Mouse (Mus musculus): ENCODE data around the gene Plk3. TPM values are rescaled to one million over a fixed set of nuclear protein-coding genes. Genes with fewer than 3 reads are reported as not detected.

The Plk3 gene
- polyA plus RNA-seq, 1 experiment from 2014 or later: 5.6 TPM

GRCm38 (mm10) chr4:117145248-117145647, 11.5 kb upstream of the Plk3 start:
- Histone ChIP-seq H3K4me2 (ENCODE audit: low read depth, low read length) (no peak overlapping the region), H3K27ac (replicated peaks; ENCODE audit: low read depth, low read length) (no peak overlapping the region), H3K36me3 (ENCODE audit: control insufficient read depth, insufficient read depth, low read length) (peaks cover 7% of the 10 kb centered on the region), H3K27me3 (replicated peaks; ENCODE audit: control insufficient read depth, insufficient read depth, low read length) (no peaks in the 10 kb centered on the region), H3K9ac (ENCODE audit: low read depth, low read length) (no peak overlapping the region), H3K4me1 (ENCODE audit: control insufficient read depth, insufficient read depth, low read length) (no peaks in the 10 kb centered on the region), H3K4me3 (ENCODE audit: low read depth, low read length) (no peak overlapping the region), H3K9me3 (ENCODE audit: control insufficient read depth, low read length) (no peaks in the 10 kb centered on the region)
- DNase-seq (ENCODE audit: low spot score) (no peak), ATAC-seq (ENCODE audit: low read depth) (no peak)
- 89% methylated on average over 13 of the region's 13 CpGs for WGBS

DNA sequence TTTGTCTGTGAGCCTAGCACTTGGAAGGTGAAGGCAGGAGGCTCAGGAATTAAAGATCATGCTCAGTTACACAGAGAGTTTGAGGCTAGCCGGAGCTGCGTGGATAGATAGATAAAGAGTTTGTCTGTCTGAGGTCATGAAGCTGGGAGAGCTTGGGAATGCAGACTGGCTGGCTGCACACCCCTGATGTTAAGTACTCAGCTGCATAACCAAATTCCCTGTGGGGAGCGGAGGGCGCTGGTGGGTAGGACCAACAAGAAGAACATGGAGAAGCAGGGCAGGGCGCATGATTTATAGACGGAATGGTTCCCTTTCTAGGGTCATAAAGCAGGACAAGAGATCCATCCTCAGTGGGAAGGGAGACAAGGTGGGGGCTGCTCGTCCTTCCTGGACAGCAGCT, 9.3 kb upstream of the Plk3 start:
- no peaks in the 10 kb centered on the region for H3K9me3 ChIP-seq (ENCODE audit: control insufficient read depth, low read length)
- ATAC-seq (ENCODE audit: low read depth) (no peak), DNase-seq (ENCODE audit: low spot score) (no peak)
- H3K4me1 ChIP-seq (ENCODE audit: control insufficient read depth, insufficient read depth, low read length): no peaks in the 10 kb centered on the region
- H3K4me2 ChIP-seq (ENCODE audit: low read depth, low read length): no peak overlapping the region
- H3K27ac ChIP-seq (replicated peaks; ENCODE audit: low read depth, low read length): no peak overlapping the region
- H3K9ac ChIP-seq (ENCODE audit: low read depth, low read length): no peak overlapping the region; the same call in 1 of the 2 replicates
- 64% methylated on average over 7 of the region's 7 CpGs for WGBS
- H3K27me3 ChIP-seq (replicated peaks; ENCODE audit: control insufficient read depth, insufficient read depth, low read length): no peaks in the 10 kb centered on the region
- no peak overlapping the region for H3K4me3 ChIP-seq (ENCODE audit: low read depth, low read length)
- no peaks in the 10 kb centered on the region for H3K36me3 ChIP-seq (ENCODE audit: control insufficient read depth, insufficient read depth, low read length)

GRCm38 (mm10) chr4:117140613-117141012, 6.8 kb upstream of the Plk3 start:
- H3K36me3 ChIP-seq (ENCODE audit: control insufficient read depth, insufficient read depth, low read length): no peaks in the 10 kb centered on the region
- ATAC-seq (ENCODE audit: low read depth) (no peak), DNase-seq (ENCODE audit: low spot score) (peak; percentile 47)
- H3K4me1 ChIP-seq (ENCODE audit: control insufficient read depth, insufficient read depth, low read length): no peaks in the 10 kb centered on the region
- 35% methylated on average over 4 of the region's 4 CpGs for WGBS
- no peak overlapping the region for H3K4me3 ChIP-seq (ENCODE audit: low read depth, low read length)
- H3K4me2 ChIP-seq (ENCODE audit: low read depth, low read length): no peak overlapping the region
- H3K27me3 ChIP-seq (replicated peaks; ENCODE audit: control insufficient read depth, insufficient read depth, low read length): no peaks in the 10 kb centered on the region
- H3K9me3 ChIP-seq (ENCODE audit: control insufficient read depth, low read length): no peaks in the 10 kb centered on the region
- no peak overlapping the region for H3K27ac ChIP-seq (replicated peaks; ENCODE audit: low read depth, low read length)
- no peak overlapping the region for H3K9ac ChIP-seq (ENCODE audit: low read depth, low read length)

DNA sequence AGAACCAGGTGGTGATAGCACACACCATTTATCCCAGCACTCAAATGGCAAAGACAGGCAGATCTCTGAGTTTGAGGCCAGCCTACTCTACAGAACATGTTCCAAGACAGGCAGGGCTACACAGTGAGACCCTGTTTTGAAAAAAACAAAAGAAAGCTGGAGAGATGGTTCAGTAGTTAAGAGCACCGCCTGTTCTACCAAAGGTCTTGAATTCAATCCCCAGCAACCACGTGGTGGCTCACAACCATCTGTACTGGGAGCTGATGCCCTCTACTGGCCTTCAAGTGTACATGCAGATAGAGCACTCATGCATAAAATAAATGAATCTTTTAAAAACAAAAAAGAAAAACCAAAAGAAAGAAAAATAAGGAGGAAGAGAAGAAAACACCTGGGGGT, 5.5 kb upstream of the Plk3 start:
- Histone ChIP-seq H3K27ac (replicated peaks; ENCODE audit: low read depth, low read length) (no peak overlapping the region), H3K4me3 (ENCODE audit: low read depth, low read length) (no peak overlapping the region), H3K9ac (ENCODE audit: low read depth, low read length) (no peak overlapping the region), H3K9me3 (ENCODE audit: control insufficient read depth, low read length) (no peaks in the 10 kb centered on the region), H3K4me2 (ENCODE audit: low read depth, low read length) (no peak overlapping the region), H3K4me1 (ENCODE audit: control insufficient read depth, insufficient read depth, low read length) (no peaks in the 10 kb centered on the region), H3K27me3 (replicated peaks; ENCODE audit: control insufficient read depth, insufficient read depth, low read length) (no peaks in the 10 kb centered on the region), H3K36me3 (ENCODE audit: control insufficient read depth, insufficient read depth, low read length) (no peaks in the 10 kb centered on the region)
- DNase-seq (ENCODE audit: low spot score) (peak; percentile 66), ATAC-seq (ENCODE audit: low read depth) (no peak)
- 5% methylated on average over 2 of the region's 2 CpGs for WGBS

DNA sequence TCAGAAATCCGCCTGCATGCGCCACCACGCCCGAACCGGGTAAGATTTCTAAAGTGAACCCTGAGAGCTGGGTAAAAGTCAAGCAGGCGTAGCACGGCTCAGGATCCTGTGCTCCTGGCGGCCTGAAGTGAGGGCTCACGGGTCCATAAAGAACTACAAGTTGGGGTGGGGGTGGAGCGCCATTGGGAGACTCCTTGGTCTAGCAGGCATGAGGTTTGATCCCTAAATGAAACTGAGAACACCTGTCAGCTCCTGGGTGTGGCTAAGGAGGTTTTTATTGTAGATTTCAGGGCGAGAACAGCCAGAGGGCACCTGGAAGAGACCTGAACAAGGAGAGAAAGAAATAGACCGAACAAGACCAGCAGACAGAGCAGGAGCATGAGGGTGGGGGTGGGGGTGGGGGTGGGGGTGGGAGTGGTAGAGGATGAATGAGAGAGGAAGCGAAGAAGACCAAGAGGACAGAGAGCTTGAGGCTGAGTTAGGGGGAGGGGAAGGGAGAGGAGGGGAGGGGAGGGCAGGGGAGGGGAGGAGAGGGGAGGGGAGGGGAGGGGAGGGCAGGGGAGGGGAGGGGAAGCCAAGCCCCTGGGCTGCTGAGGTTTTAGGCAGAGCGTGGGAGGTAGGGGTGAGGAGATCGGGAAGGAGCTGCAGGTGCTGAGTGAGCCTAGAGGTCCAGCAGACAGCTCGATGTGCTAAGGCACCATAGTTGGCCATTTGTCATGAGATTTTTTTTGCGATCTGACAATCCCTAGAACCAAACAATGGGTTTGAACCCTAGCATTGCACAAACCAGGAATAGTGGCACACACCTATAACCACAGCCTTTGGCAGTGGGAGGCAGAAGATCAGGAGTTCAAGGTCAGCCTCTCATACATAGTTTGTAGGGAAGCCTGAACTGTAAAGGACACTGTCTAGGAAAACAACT, 4.8 kb upstream of the Plk3 start:
- WGBS: 73% methylated on average over 16 of the region's 17 CpGs
- Histone ChIP-seq H3K9ac (ENCODE audit: low read depth, low read length) (no peak overlapping the region), H3K27ac (replicated peaks; ENCODE audit: low read depth, low read length) (no peak overlapping the region), H3K27me3 (replicated peaks; ENCODE audit: control insufficient read depth, insufficient read depth, low read length) (no peaks in the 10 kb centered on the region), H3K4me1 (ENCODE audit: control insufficient read depth, insufficient read depth, low read length) (no peaks in the 10 kb centered on the region), H3K4me2 (ENCODE audit: low read depth, low read length) (no peak overlapping the region), H3K9me3 (ENCODE audit: control insufficient read depth, low read length) (no peaks in the 10 kb centered on the region), H3K4me3 (ENCODE audit: low read depth, low read length) (no peak overlapping the region), H3K36me3 (ENCODE audit: control insufficient read depth, insufficient read depth, low read length) (no peaks in the 10 kb centered on the region)
- ATAC-seq (ENCODE audit: low read depth) (no peak), DNase-seq (ENCODE audit: low spot score) (no peak)

DNA sequence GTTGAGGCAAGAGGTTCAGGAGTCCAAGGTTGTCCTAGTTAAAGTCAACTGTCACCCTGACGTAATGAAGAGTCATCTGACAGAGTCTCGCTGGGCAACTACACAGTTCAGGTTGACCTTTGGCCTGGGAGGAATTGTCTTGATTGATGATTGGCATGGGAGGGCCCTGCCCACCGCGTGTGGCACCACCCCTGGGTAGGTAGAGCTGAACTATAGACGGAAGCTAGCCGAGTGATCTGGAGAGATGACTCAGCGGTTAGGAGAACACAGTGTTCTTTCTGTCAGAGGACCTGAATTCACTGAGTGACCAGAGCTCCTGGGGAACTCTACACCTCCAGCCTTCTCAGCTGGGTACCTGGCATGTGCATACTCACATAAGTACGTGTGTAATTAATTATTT, 2.3 kb upstream of the Plk3 start:
- H3K4me2 ChIP-seq (ENCODE audit: low read depth, low read length): no peak overlapping the region
- H3K27me3 ChIP-seq (replicated peaks; ENCODE audit: control insufficient read depth, insufficient read depth, low read length): peaks cover 20% of the 10 kb centered on the region
- 23% methylated on average over 8 of the region's 8 CpGs for WGBS
- ATAC-seq (ENCODE audit: low read depth) (no peak), DNase-seq (ENCODE audit: low spot score) (no peak)
- peaks cover 4% of the 10 kb centered on the region; the same call in 1 of the 2 replicates for H3K36me3 ChIP-seq (ENCODE audit: control insufficient read depth, insufficient read depth, low read length)
- no peak overlapping the region for H3K9ac ChIP-seq (ENCODE audit: low read depth, low read length)
- H3K27ac ChIP-seq (replicated peaks; ENCODE audit: low read depth, low read length): no peak overlapping the region
- no peaks in the 10 kb centered on the region for H3K9me3 ChIP-seq (ENCODE audit: control insufficient read depth, low read length)
- peaks cover 4% of the 10 kb centered on the region; the same call in 1 of the 2 replicates for H3K4me1 ChIP-seq (ENCODE audit: control insufficient read depth, insufficient read depth, low read length)
- H3K4me3 ChIP-seq (ENCODE audit: low read depth, low read length): no peak overlapping the region

DNA sequence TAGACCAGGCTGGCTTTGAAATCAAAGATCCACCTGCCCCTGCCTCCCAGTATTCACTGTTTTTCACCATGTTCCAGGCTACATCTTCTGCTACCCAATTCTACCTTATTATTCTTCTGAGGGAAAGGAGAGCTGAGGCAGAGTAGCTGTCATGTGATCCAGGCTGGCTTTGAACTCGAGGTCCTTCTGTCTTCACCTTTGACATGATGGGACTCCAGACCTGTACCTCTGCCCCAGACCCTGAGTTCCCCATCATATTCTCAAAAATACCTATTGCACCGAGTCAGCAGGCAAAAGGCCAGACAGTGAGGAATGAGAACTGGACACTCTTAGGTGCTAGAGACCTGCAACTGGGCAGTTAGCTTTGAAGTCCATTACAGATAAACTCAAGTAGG, 835 bp upstream of the Plk3 start:
- no peak for ATAC-seq (ENCODE audit: low read depth)
- WGBS: 35% methylated on average over 2 of the region's 2 CpGs
- H3K27ac ChIP-seq (replicated peaks; ENCODE audit: low read depth, low read length): no peak overlapping the region
- H3K9me3 ChIP-seq (ENCODE audit: control insufficient read depth, low read length): no peaks in the 10 kb centered on the region
- H3K4me2 ChIP-seq (ENCODE audit: low read depth, low read length): no peak overlapping the region
- H3K4me1 ChIP-seq (ENCODE audit: control insufficient read depth, insufficient read depth, low read length): peaks cover 4% of the 10 kb centered on the region; the same call in 1 of the 2 replicates
- peaks cover 20% of the 10 kb centered on the region for H3K27me3 ChIP-seq (replicated peaks; ENCODE audit: control insufficient read depth, insufficient read depth, low read length)
- no peak overlapping the region for H3K9ac ChIP-seq (ENCODE audit: low read depth, low read length)
- peak overlapping the region; percentile 83; the same call in 1 of the 2 replicates for H3K4me3 ChIP-seq (ENCODE audit: low read depth, low read length)
- DNase-seq (ENCODE audit: low spot score): no peak
- peaks cover 12% of the 10 kb centered on the region for H3K36me3 ChIP-seq (ENCODE audit: control insufficient read depth, insufficient read depth, low read length)

GRCm38 (mm10) chr4:117133366-117133796, 382 bp downstream of the Plk3 start:
- no peak for DNase-seq (ENCODE audit: low spot score)

More at GRCm38 (mm10) chr4:117133366-117133796, 382 bp downstream of the Plk3 start:
- Histone ChIP-seq H3K27me3 (replicated peaks; ENCODE audit: control insufficient read depth, insufficient read depth, low read length) (peaks cover 20% of the 10 kb centered on the region), H3K4me3 (ENCODE audit: low read depth, low read length) (peak overlapping the region; percentile 83), H3K9me3 (ENCODE audit: control insufficient read depth, low read length) (no peaks in the 10 kb centered on the region), H3K4me1 (ENCODE audit: control insufficient read depth, insufficient read depth, low read length) (peaks cover 4% of the 10 kb centered on the region; the same call in 1 of the 2 replicates), H3K36me3 (ENCODE audit: control insufficient read depth, insufficient read depth, low read length) (peaks cover 12% of the 10 kb centered on the region), H3K4me2 (ENCODE audit: low read depth, low read length) (peak overlapping the region; percentile 97), H3K9ac (ENCODE audit: low read depth, low read length) (peak overlapping the region; percentile 84), H3K27ac (replicated peaks; ENCODE audit: low read depth, low read length) (peak overlapping the region; percentile 52; the same call in 1 of the 2 replicates)
- ATAC-seq (ENCODE audit: low read depth): peak; percentile 30
- under 1% methylated on average over 31 of the region's 42 CpGs for WGBS

Data from embryonic facial prominence, embryonic 14.5 days (tissue).